Mouse (Mus musculus) lung, adult 2 months (tissue): ENCODE measurements at regions not wholly inside any gene's neighbourhood (a gene's known extent, or its start where the extent isn't known, plus 50 kb on each side); places are given as distances from the start of the nearest gene placed in this dataset.

Source experiments
- CTCF ChIP-seq: fragments of 200-500 bp; IDR thresholded peaks from 2 replicates; pipeline ENCODE4 v1.5.1; 2011; ENCODE audit warnings: mild to moderate bottlenecking, low read length, control low read depth; ENCODE audit not compliant: insufficient read depth
- POLR2A ChIP-seq: fragments of 200-500 bp; IDR thresholded peaks from 2 replicates; pipeline ENCODE4 v1.6.1; 2011; ENCODE audit warnings: low read depth, mild to moderate bottlenecking, control low read depth, low read length, borderline replicate concordance; ENCODE audit errors: extremely low read depth

- TF ChIP-seq POLR2A (no peak), CTCF (no peak)
Observed at GRCm38 (mm10) chr13:110752746-110753145, 357.9 kb downstream of the Plk2 start.
